Mouse (Mus musculus) hindbrain, embryonic 15.5 days (tissue): ENCODE results near the gene Gm10720. TPM values are rescaled to one million over a fixed set of nuclear protein-coding genes. Genes with fewer than 3 reads are reported as not detected.
"Not testable (repeated sequence)": the region's sequence is repeated elsewhere in the genome, so short reads cannot be mapped to it uniquely, and the experiment has no call there.

Source experiments
- ATAC-seq: fragments of 200-750 bp; cut with Nextera tagmentation; 2 replicates; pipeline ENCODE4 v1.8.0; 2017; ENCODE audit warnings: low read depth, moderate number of reproducible peaks, moderate TSS enrichment; ENCODE audit not compliant: low FRiP score
- H3K27ac ChIP-seq: fragments of 300-500 bp; sonication (generic); replicated peaks from 2 replicates; pipeline ENCODE4 v1.5.1; 2015; ENCODE audit warnings: mild to moderate bottlenecking, inconsistent platforms
- H3K27me3 ChIP-seq: fragments of 300-500 bp; sonication (generic); 2 replicates; pipeline ENCODE4 v1.6.1; 2015; ENCODE audit warnings: control low read depth, inconsistent platforms
- H3K36me3 ChIP-seq: fragments of 300-500 bp; sonication (generic); 2 replicates; pipeline ENCODE4 v1.6.1; 2015; ENCODE audit warnings: control low read depth, inconsistent platforms
- H3K4me1 ChIP-seq: fragments of 300-500 bp; sonication (generic); replicated peaks from 2 replicates; pipeline ENCODE4 v1.6.1; 2015; ENCODE audit warnings: control low read depth, inconsistent platforms
- H3K4me2 ChIP-seq: fragments of 300-500 bp; sonication (generic); 2 replicates; pipeline ENCODE4 v1.6.1; 2015; ENCODE audit warnings: moderate library complexity, mild to moderate bottlenecking, inconsistent platforms
- H3K4me3 ChIP-seq: fragments of 300-500 bp; sonication (generic); 2 replicates; pipeline ENCODE4 v1.5.1; 2015; ENCODE audit warnings: mild to moderate bottlenecking, inconsistent platforms
- H3K9ac ChIP-seq: fragments of 300-500 bp; sonication (generic); 2 replicates; pipeline ENCODE4 v1.6.1; 2015; ENCODE audit warnings: inconsistent platforms
- H3K9me3 ChIP-seq: fragments of 300-500 bp; sonication (generic); 2 replicates; pipeline ENCODE4 v1.6.1; 2016; ENCODE audit warnings: control low read depth, inconsistent platforms
- WGBS: fragments of 180-500 bp; shearing (Covaris S2); methylation state at CpG from one replicate; pipeline ENCODE4 v1.1.7; 2015; 5-methylcytosine and 5-hydroxymethylcytosine counted together
- polyA plus RNA-seq: library from polyadenylated mRNA; unstranded; fragments of >200 nt; fragmentation: Nextera tagmentation; extraction: Ambion mirVana; gene quantifications from 2 replicates; pipeline ENCODE4 v1.2.1, GENCODE M21; 2015

The Gm10720 gene
- polyA plus RNA-seq, 1 experiment from 2014 or later = not detected

DNA sequence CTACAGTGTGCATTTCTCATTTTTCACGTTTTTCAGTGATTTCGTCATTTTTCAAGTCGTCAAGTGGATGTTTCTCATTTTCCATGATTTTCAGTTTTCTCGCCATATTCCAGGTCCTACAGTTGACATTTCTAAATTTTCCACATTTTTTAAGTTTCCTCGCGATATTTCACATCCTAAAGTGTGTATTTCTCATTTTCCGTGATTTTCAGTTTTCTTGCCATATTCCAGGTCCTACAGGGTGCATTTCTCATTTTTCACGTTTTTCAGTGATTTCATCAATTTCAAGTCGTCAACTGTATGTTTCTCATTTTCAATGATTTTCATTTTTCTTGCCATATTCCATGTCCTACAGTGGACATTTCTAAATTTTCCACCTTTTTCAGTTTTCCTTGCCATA, 1.7 kb downstream of the Gm10720 start, which contains the start of gene Gm10719:
Gene Gm10719, plus strand, starts transcription at position 301 of the 400 bp plus-strand sequence.
- H3K36me3 ChIP-seq, H3K4me1 ChIP-seq, H3K27me3 ChIP-seq, H3K4me3 ChIP-seq, H3K27ac ChIP-seq, H3K9me3 ChIP-seq, H3K4me2 ChIP-seq, ATAC-seq, H3K9ac ChIP-seq: not testable (repeated sequence)
- 68% methylated on average over 2 of the region's 9 CpGs for WGBS

DNA sequence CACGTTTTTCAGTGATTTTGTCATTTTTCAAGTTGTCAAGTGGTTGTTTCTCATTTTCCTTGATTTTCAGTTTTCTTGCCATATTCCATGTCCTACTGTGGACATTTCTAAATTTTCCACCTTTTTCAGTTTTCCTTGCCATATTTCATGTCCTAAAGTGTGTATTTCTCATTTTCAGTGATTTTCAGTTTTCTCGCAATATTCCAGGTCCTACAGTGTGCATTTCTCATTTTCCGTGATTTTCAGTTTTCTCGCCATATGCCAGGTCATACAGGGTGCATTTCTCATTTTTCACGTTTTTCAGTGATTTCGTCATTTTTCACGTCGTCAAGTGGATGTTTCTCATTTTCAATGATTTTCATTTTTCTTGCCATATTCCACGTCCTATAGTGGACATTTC, 3.5 kb downstream of the Gm10720 start:
- ATAC-seq = not testable (repeated sequence)
- 60% methylated on average over 9 of the region's 9 CpGs for WGBS

DNA sequence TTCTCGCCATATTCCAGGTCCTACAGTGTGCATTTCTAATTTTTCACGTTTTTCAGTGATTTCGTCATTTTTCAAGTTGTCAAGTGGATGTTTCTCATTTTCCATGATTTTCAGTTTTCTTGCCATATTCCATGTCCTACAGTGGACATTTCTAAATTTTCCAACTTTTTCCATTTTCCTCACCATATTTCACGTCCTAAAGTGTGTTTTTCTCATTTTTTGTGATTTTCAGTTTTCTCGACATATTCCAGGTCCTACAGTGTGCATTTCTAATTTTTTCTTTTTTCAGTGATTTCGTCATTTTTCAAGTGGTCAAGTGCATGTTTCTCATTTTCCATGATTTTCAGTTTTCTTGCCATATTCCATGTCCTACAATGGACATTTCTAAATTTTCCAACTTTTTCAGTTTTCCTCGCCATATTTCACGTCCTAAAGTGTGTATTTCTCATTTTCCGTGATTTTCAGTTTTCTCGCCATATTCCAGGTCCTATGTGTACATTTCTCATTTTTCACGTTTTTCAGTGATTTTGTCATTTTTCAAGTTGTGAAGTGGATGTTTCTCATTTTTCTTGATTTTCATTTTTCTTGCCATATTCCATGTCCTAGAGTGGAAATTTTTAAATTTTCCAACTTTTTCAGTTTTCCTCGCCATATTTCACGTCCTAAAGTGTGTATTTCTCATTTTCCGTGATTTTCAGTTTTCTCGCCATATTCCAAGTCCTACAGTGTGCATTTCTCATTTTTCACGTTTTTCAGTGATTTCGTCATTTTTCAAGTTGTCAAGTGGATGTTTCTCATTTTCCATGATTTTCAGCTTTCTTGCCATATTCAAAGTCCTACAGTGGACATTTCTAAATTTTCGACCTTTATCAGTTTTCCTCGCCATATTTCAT, 4.6 kb downstream of the Gm10720 start:
- not testable (repeated sequence) for H3K27ac ChIP-seq, H3K36me3 ChIP-seq, H3K27me3 ChIP-seq, H3K9me3 ChIP-seq, H3K4me3 ChIP-seq, H3K4me2 ChIP-seq, H3K9ac ChIP-seq, H3K4me1 ChIP-seq
- ATAC-seq = peak; percentile 77; the same call in 1 of the 2 replicates
- 76% methylated on average over 16 of the region's 19 CpGs for WGBS

More for the DNA sequence above, 3.5 kb downstream of the Gm10720 start:
- H3K9me3 ChIP-seq, H3K36me3 ChIP-seq, H3K4me2 ChIP-seq, H3K4me1 ChIP-seq, H3K4me3 ChIP-seq, H3K27me3 ChIP-seq, H3K27ac ChIP-seq, H3K9ac ChIP-seq: not testable (repeated sequence)

DNA sequence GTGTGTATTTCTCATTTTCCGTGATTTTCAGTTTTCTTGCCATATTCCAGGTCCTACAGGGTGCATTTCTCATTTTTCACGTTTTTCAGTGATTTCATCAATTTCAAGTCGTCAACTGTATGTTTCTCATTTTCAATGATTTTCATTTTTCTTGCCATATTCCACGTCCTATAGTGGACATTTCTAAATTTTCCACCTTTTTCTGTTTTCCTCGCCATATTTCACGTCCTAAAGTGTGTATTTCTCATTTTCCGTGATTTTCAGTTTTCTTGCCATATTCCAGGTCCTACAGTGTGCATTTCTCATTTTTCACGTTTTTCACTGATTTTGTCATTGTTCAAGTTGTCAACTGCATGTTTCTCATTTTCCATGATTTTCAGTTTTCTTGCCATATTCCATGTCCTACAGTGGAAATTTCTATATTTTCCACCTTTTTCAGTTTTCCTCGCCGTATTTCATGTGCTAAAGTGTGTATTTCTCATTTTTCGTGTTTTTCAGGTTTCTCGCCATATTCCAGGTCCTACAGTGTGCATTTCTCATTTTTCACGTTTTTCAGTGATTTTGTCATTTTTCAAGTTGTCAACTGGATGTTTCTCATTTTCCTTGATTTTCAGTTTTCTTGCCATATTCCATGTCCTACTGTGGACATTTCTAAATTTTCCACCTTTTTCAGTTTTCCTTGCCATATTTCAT, 7.0 kb downstream of the Gm10720 start:
- not testable (repeated sequence) for H3K27ac ChIP-seq, H3K4me2 ChIP-seq, ATAC-seq, H3K27me3 ChIP-seq, H3K9ac ChIP-seq, H3K4me3 ChIP-seq, H3K36me3 ChIP-seq, H3K4me1 ChIP-seq, H3K9me3 ChIP-seq
- 73% methylated on average over 10 of the region's 13 CpGs for WGBS

DNA sequence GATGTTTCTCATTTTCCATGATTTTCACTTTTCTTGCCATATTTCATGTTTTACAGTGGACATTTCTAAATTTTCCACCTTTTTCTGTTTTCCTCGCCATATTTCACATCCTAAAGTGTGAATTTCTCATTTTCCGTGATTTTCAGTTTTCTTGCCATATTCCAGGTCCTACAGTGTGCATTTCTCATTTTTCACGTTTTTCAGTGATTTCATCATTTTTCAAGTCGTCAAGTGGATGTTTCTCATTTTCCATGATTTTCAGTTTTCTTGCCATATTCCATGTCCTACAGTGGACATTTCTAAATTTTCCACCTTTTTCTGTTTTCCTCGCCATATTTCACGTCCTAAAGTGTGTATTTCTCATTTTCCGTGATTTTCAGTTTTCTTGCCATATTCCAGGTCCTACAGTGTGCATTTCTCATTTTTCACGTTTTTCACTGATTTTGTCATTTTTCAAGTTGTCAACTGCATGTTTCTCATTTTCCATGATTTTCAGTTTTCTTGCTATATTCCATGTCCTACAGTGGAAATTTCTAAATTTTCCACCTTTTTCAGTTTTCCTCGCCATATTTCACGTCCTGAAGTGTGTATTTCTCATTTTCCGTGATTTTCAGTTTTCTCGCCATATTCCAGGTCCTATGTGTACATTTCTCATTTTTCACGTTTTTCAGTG, 8.0 kb downstream of the Gm10720 start, which contains the start of gene Gm10718:
Gene Gm10718, plus strand, starts transcription at position 236 of the 673 bp plus-strand sequence.
- not testable (repeated sequence) for H3K27me3 ChIP-seq, H3K4me1 ChIP-seq, ATAC-seq, H3K4me2 ChIP-seq, H3K9ac ChIP-seq, H3K9me3 ChIP-seq, H3K4me3 ChIP-seq, H3K27ac ChIP-seq, H3K36me3 ChIP-seq
- WGBS = 78% methylated on average over 12 of the region's 13 CpGs

DNA sequence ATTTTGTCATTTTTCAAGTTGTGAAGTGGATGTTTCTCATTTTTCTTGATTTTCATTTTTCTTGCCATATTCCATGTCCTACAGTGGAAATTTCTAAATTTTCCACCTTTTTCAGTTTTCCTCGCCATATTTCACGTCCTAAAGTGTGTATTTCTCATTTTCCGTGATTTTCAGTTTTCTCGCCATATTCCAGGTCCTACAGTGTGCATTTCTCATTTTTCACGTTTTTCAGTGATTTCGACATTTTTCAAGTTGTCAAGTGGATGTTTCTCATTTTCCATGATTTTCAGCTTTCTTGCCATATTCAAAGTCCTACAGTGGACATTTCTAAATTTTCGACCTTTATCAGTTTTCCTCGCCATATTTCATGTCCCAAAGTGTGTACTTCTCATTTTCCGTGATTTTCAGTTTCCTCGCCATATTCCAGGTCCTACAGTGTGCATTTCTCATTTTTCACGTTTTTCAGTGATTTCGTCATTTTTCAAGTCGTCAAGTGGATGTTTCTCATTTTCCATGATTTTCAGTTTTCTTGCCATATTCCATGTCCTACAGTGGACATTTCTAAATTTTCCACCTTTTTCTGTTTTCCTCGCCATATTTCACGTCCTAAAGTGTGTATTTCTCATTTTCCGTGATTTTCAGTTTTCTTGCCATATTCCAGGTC, 8.7 kb downstream of the Gm10720 start:
- not testable (repeated sequence) for H3K9ac ChIP-seq, H3K27ac ChIP-seq, H3K4me1 ChIP-seq, H3K4me2 ChIP-seq, ATAC-seq, H3K4me3 ChIP-seq, H3K9me3 ChIP-seq, H3K27me3 ChIP-seq, H3K36me3 ChIP-seq
- WGBS = 78% methylated on average over 16 of the region's 16 CpGs

DNA sequence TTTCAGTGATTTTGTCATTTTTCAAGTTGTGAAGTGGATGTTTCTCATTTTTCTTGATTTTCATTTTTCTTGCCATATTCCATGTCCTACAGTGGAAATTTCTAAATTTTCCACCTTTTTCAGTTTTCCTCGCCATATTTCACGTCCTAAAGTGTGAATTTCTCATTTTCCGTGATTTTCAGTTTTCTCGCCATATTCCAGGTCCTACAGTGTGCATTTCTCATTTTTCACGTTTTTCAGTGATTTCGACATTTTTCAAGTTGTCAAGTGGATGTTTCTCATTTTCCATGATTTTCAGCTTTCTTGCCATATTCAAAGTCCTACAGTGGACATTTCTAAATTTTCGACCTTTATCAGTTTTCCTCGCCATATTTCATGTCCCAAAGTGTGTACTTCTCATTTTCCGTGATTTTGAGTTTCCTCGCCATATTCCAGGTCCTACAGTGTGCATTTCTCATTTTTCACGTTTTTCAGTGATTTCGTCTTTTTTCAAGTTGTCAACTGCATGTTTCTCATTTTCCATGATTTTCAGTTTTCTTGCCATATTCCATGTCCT, 9.5 kb downstream of the Gm10720 start, which contains the start of gene Gm10717:
Gene Gm10717, plus strand, starts transcription at position 506 of the 556 bp plus-strand sequence.
- not testable (repeated sequence) for H3K27ac ChIP-seq, H3K4me1 ChIP-seq, H3K4me3 ChIP-seq, H3K9ac ChIP-seq, ATAC-seq, H3K27me3 ChIP-seq, H3K4me2 ChIP-seq, H3K36me3 ChIP-seq, H3K9me3 ChIP-seq
- 73% methylated on average over 12 of the region's 12 CpGs for WGBS

DNA sequence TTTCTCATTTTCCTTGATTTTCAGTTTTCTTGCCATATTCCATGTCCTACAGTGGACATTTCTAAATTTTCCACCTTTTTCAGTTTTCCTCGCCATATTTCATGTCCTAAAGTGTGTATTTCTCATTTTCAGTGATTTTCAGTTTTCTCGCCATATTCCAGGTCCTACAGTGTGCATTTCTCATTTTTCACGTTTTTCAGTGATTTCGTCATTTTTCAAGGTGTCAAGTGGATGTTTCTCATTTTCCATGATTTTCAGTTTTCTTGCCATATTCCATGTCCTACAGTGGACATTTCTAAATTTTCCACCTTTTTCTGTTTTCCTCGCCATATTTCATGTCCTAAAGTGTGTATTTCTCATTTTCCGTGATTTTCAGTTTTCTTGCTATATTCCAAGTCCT, 10.2 kb downstream of the Gm10720 start:
- H3K9ac ChIP-seq, H3K27me3 ChIP-seq: not testable (repeated sequence)
- 72% methylated on average over 5 of the region's 6 CpGs for WGBS

DNA sequence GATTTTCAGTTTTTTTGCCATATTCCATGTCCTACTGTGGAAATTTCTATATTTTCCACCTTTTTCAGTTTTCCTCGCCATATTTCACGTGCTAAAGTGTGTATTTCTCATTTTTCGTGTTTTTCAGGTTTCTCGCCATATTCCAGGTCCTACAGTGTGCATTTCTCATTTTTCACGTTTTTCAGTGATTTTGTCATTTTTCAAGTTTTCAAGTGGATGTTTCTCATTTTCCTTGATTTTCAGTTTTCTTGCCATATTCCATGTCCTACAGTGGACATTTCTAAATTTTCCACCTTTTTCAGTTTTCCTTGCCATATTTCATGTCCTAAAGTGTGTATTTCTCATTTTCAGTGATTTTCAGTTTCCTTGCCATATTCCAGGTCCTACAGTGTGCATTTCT, 10.7 kb downstream of the Gm10720 start:
- not testable (repeated sequence) for H3K27ac ChIP-seq, H3K4me1 ChIP-seq, H3K27me3 ChIP-seq, H3K36me3 ChIP-seq, H3K9ac ChIP-seq, H3K4me3 ChIP-seq, H3K4me2 ChIP-seq, H3K9me3 ChIP-seq, ATAC-seq
- 75% methylated on average over 5 of the region's 5 CpGs for WGBS

More for the DNA sequence above, 10.2 kb downstream of the Gm10720 start:
- H3K9me3 ChIP-seq, H3K4me2 ChIP-seq, H3K4me3 ChIP-seq, H3K27ac ChIP-seq, H3K36me3 ChIP-seq, ATAC-seq, H3K4me1 ChIP-seq: not testable (repeated sequence)

DNA sequence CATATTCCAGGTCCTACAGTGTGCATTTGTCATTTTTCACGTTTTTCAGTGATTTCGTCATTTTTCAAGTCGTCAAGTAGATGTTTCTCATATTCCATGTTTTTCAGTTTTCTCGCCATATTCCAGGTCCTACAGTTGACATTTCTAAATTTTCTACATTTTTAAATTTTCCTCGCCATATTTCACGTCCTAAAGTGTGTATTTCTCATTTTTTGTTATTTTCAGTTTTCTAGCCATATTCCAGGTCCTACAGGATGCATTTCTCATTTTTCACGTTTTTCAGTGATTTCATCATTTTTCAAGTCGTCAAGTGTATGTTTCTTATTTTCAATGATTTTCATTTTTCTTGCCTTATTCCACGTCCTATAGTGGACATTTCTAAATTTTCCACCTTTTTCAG, 11.3 kb downstream of the Gm10720 start:
- not testable (repeated sequence) for H3K27me3 ChIP-seq, H3K27ac ChIP-seq, H3K9me3 ChIP-seq, ATAC-seq, H3K4me3 ChIP-seq, H3K9ac ChIP-seq, H3K36me3 ChIP-seq, H3K4me1 ChIP-seq, H3K4me2 ChIP-seq
- WGBS = 67% methylated on average over 9 of the region's 9 CpGs

DNA sequence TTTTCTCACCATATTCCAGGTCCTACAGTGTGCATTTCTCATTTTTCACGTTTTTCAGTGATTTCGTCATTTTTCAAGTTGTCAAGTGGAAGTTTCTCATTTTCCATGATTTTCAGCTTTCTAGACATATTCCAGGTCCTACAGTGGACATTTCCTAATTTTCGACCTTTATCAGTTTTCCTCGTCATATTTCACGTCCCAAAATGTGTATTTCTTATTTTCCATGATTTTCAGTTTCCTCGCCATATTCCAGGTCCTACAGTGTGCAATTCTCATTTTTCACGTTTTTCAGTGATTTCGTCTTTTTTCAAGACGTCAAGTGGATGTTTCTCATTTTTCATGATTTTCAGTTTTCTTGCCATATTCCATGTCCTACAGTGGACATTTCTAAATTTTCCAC, 11.7 kb downstream of the Gm10720 start:
- H3K4me3 ChIP-seq, H3K27ac ChIP-seq, H3K36me3 ChIP-seq, H3K4me1 ChIP-seq, H3K4me2 ChIP-seq, H3K9me3 ChIP-seq, H3K27me3 ChIP-seq, H3K9ac ChIP-seq: not testable (repeated sequence)
- 70% methylated on average over 9 of the region's 9 CpGs for WGBS
- ATAC-seq = peak; percentile 9; the same call in 1 of the 2 replicates
